Mouse (Mus musculus) myocyte (in vitro differentiated cells): ENCODE measurements around the gene Tdrd3.

Source experiments
- POLR2A ChIP-seq: IDR thresholded peaks from one replicate; pipeline ENCODE4 v1.6.1; 2011; ENCODE audit warnings: low read depth, mild to moderate bottlenecking, control low read depth, moderate library complexity; ENCODE audit not compliant: insufficient read length
- POLR2AphosphoS2 ChIP-seq: IDR thresholded peaks from one replicate; pipeline ENCODE4 v1.6.1; 2011; ENCODE audit warnings: low read depth, control low read depth; ENCODE audit not compliant: insufficient read length

GRCm38 (mm10) chr14:87433390-87433915, 17.0 kb downstream of the Tdrd3 start:
- TF ChIP-seq POLR2A: no peak
- TF ChIP-seq POLR2AphosphoS2: no peak
